ENCODE assay signal across 41 mouse cellular contexts in genomic region chr19:11794447-11794846, GRCm38 (mm10). TPM values are rescaled to one million over a fixed set of nuclear protein-coding genes. Genes with fewer than 3 reads are reported as not detected.
"Had no signal": no experiment of that assay in that cellular context is flagged by ENCODE, and none has a peak within 500 bp of the region (broad histone marks: within the 10 kb centered on the region; RNA-seq: fewer than 3 reads in every experiment).

No protein-coding gene starts in this region.

- ATAC-seq: hindbrain, embryonic 16.5 days; inflammation-experienced regulatory T-cells, adult 6 months had no signal

- H3K9ac ChIP-seq: heart, embryonic 13.5 days; heart, embryonic 15.5 days; hindbrain, embryonic 12.5 days; hindbrain, embryonic 14.5 days; kidney, embryonic 15.5 days; limb, embryonic 12.5 days; liver, embryonic 13.5 days had no signal

- DNase-seq: gastrocnemius, adult 2 months; gastrocnemius, postnatal 10 days; gastrocnemius, postnatal 25 days; heart, adult 2 months; heart, postnatal 4 days; kidney, adult 11 months; kidney, adult 2 months; kidney, adult 9 months; kidney, postnatal 14 days; kidney, postnatal 36 days; layer of hippocampus, adult 9-11 months; layer of hippocampus, postnatal 36 days; liver; liver, embryonic 13.5 days had no signal

- H3K4me2 ChIP-seq: heart, embryonic 11.5 days; heart, embryonic 13.5 days; heart, embryonic 15.5 days; hindbrain, embryonic 12.5 days; hindbrain, embryonic 14.5 days; kidney, embryonic 15.5 days; limb, embryonic 12.5 days; liver, embryonic 11.5 days; liver, embryonic 13.5 days had no signal

- H3K27ac ChIP-seq: gastrocnemius, adult 2 months; heart, adult 2 months; heart, embryonic 13.5 days; heart, embryonic 15.5 days; hindbrain, embryonic 10.5 days; hindbrain, embryonic 12.5 days; hindbrain, embryonic 14.5 days; kidney, embryonic 15.5 days; kidney, postnatal 0 days; limb, embryonic 10.5 days; limb, embryonic 12.5 days; liver, embryonic 13.5 days had no signal

- H3K4me1 ChIP-seq: heart, embryonic 13.5 days; heart, embryonic 15.5 days; hindbrain, embryonic 10.5 days; hindbrain, embryonic 12.5 days; limb, embryonic 10.5 days; limb, embryonic 12.5 days; liver, embryonic 13.5 days had no signal

- H3K27me3 ChIP-seq: heart, embryonic 13.5 days; heart, embryonic 15.5 days; hindbrain, embryonic 12.5 days; kidney, embryonic 15.5 days; limb, embryonic 12.5 days; liver, embryonic 13.5 days had no signal

- H3K36me3 ChIP-seq: heart, embryonic 13.5 days; heart, embryonic 15.5 days; hindbrain, embryonic 10.5 days; hindbrain, embryonic 12.5 days; kidney, embryonic 15.5 days; limb, embryonic 10.5 days; limb, embryonic 12.5 days; liver, embryonic 13.5 days had no signal

- H3K9me3 ChIP-seq: heart, embryonic 13.5 days; heart, embryonic 15.5 days; hindbrain, embryonic 10.5 days; hindbrain, embryonic 12.5 days; kidney, embryonic 15.5 days; limb, embryonic 10.5 days; limb, embryonic 12.5 days; liver, embryonic 13.5 days had no signal

- H3K4me3 ChIP-seq: gastrocnemius, adult 2 months; heart, adult 2 months; heart, embryonic 13.5 days; heart, embryonic 15.5 days; hindbrain, embryonic 10.5 days; hindbrain, embryonic 12.5 days; kidney, embryonic 15.5 days; limb, embryonic 10.5 days; limb, embryonic 12.5 days; liver, embryonic 13.5 days had no signal

RNA-seq across cellular contexts. Expression of gene Olfr1417, which starts 44.6 kb away (rescaled TPM):
- total RNA-seq: gastrocnemius, adult 2 months; gastrocnemius, postnatal 10 days; gastrocnemius, postnatal 25 days; gastrocnemius, postnatal 4 days; granulocyte monocyte progenitor cell, adult 5-6 weeks; heart, adult 2 months; heart, postnatal 25 days; heart, postnatal 4 days; layer of hippocampus, adult 18-20 months; layer of hippocampus, adult 8-10 months; layer of hippocampus, postnatal 14 days; layer of hippocampus, postnatal 36 days; left cerebral cortex, adult 18-20 months; left cerebral cortex, adult 8-10 months; left cerebral cortex, postnatal 10 days; left cerebral cortex, postnatal 25 days had no signal
- polyA plus RNA-seq: heart, adult 2 months; heart, embryonic 11.5 days; heart, embryonic 13.5 days; heart, embryonic 15.5 days; heart, postnatal 0 days; hindbrain, embryonic 10.5 days; hindbrain, embryonic 12.5 days; inflammation-experienced regulatory T-cells, adult 6 months; kidney, adult 2 months; kidney, embryonic 15.5 days; kidney, postnatal 0 days; large intestine, adult 2 months; limb, embryonic 10.5 days; limb, embryonic 12.5 days; limb, embryonic 14.5 days; liver, embryonic 11.5 days; liver, embryonic 13.5 days had no signal

RNA-seq across cellular contexts. Expression of gene Gif, which starts 47.1 kb away (rescaled TPM):
- total RNA-seq: gastrocnemius, adult 2 months; gastrocnemius, postnatal 10 days; gastrocnemius, postnatal 25 days; gastrocnemius, postnatal 4 days; granulocyte monocyte progenitor cell, adult 5-6 weeks; heart, adult 2 months; heart, postnatal 25 days; heart, postnatal 4 days; layer of hippocampus, adult 18-20 months; layer of hippocampus, adult 8-10 months; layer of hippocampus, postnatal 14 days; layer of hippocampus, postnatal 36 days; left cerebral cortex, adult 18-20 months; left cerebral cortex, adult 8-10 months; left cerebral cortex, postnatal 10 days; left cerebral cortex, postnatal 25 days had no signal
- polyA plus RNA-seq: frontal cortex, adult 2 months; heart, adult 2 months; heart, embryonic 11.5 days; heart, embryonic 13.5 days; heart, embryonic 15.5 days; heart, postnatal 0 days; hindbrain, embryonic 10.5 days; hindbrain, embryonic 12.5 days; hindbrain, embryonic 14.5 days; hindbrain, embryonic 16.5 days; inflammation-experienced regulatory T-cells, adult 6 months; kidney, adult 2 months; kidney, embryonic 15.5 days; kidney, postnatal 0 days; limb, embryonic 10.5 days; limb, embryonic 12.5 days; limb, embryonic 14.5 days; liver, embryonic 11.5 days; liver, embryonic 13.5 days had no signal
